Mouse (Mus musculus): ENCODE data around the gene Capn13.

- TF ChIP-seq CTCF (IDR thresholded peaks at IDR 0.05; ENCODE audit: borderline replicate concordance, insufficient read depth, low read depth, low read length) (no peak), POLR2A (IDR thresholded peaks at IDR 0.05; ENCODE audit: borderline replicate concordance, insufficient read depth, low read length) (no peak)
These were observed 75.4 kb downstream of the Capn13 start for GRCm38 (mm10) chr17:73325314-73325713.

Measured in cerebellum, adult 2 months (tissue).